Mouse (Mus musculus): ENCODE data around the gene Rad18. TPM values are rescaled to one million over a fixed set of nuclear protein-coding genes. Genes with fewer than 3 reads are reported as not detected.

The Rad18 gene
- polyA plus RNA-seq, 1 experiment from 2014 or later = 20.3 TPM

- no peaks in the 10 kb centered on the region for H3K36me3 ChIP-seq (ENCODE audit: control insufficient read depth, insufficient read depth)
- no peak overlapping the region for H3K4me3 ChIP-seq (replicated peaks; ENCODE audit: low read length)
- no peaks in the 10 kb centered on the region for H3K27me3 ChIP-seq (replicated peaks; ENCODE audit: control insufficient read depth, insufficient read depth, low read length)
- no peaks in the 10 kb centered on the region for H3K9me3 ChIP-seq (ENCODE audit: control insufficient read depth, low read length)
- H3K4me1 ChIP-seq (replicated peaks; ENCODE audit: control insufficient read depth, insufficient read depth, low read length) = peaks cover 4% of the 10 kb centered on the region; the same call in 1 of the 2 replicates
- ATAC-seq = no peak
- no peak overlapping the region for H3K27ac ChIP-seq (ENCODE audit: low read length)
- WGBS = 70% methylated on average over 1 of the region's 1 CpGs
- no peak overlapping the region for H3K9ac ChIP-seq (replicated peaks; ENCODE audit: low read depth, low read length)
- no peak overlapping the region for H3K4me2 ChIP-seq (ENCODE audit: low read length)
These were observed 2.6 kb upstream of the Rad18 start for GRCm38 (mm10) chr6:112699115-112699514.

GRCm38 (mm10) chr6:112694492-112694891 lies 2.0 kb downstream of the Rad18 start:
- Histone ChIP-seq H3K4me2 (ENCODE audit: low read length) (no peak overlapping the region), H3K4me3 (replicated peaks; ENCODE audit: low read length) (no peak overlapping the region), H3K36me3 (ENCODE audit: control insufficient read depth, insufficient read depth) (no peaks in the 10 kb centered on the region), H3K27ac (ENCODE audit: low read length) (no peak overlapping the region), H3K9me3 (ENCODE audit: control insufficient read depth, low read length) (no peaks in the 10 kb centered on the region), H3K9ac (replicated peaks; ENCODE audit: low read depth, low read length) (no peak overlapping the region), H3K4me1 (replicated peaks; ENCODE audit: control insufficient read depth, insufficient read depth, low read length) (peaks cover 4% of the 10 kb centered on the region; the same call in 1 of the 2 replicates), H3K27me3 (replicated peaks; ENCODE audit: control insufficient read depth, insufficient read depth, low read length) (no peaks in the 10 kb centered on the region)
- ATAC-seq = no peak
- 87% methylated on average over 5 of the region's 5 CpGs for whole genome bisulfite sequencing

DNA sequence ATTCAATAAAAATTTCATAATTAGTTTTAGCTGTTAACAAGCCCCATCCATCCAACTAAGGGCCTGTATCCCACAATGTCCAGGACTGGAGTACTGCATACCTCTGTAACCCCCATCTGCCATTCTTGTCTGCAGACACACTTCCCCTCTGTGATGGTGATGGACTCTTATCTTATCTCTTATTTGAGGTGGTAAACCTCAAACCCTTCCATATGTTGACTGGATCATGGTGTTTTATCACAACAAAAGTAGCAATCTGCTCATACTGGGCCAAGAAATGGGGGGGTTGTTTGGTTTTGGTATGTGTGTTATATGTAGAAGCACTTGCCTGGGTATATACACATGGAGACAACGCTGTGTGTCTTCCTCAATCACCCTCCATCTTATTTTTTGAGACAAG lies 5.0 kb downstream of the Rad18 start:
- ATAC-seq = no peak
- WGBS = 94% methylated on average over 1 of the region's 1 CpGs
- no peaks in the 10 kb centered on the region for H3K9me3 ChIP-seq (ENCODE audit: control insufficient read depth, low read length)
- peaks cover 4% of the 10 kb centered on the region; the same call in 1 of the 2 replicates for H3K4me1 ChIP-seq (replicated peaks; ENCODE audit: control insufficient read depth, insufficient read depth, low read length)
- H3K4me3 ChIP-seq (replicated peaks; ENCODE audit: low read length) = no peak overlapping the region
- no peak overlapping the region for H3K9ac ChIP-seq (replicated peaks; ENCODE audit: low read depth, low read length)
- H3K27me3 ChIP-seq (replicated peaks; ENCODE audit: control insufficient read depth, insufficient read depth, low read length) = no peaks in the 10 kb centered on the region
- H3K36me3 ChIP-seq (ENCODE audit: control insufficient read depth, insufficient read depth) = no peaks in the 10 kb centered on the region
- no peak overlapping the region for H3K4me2 ChIP-seq (ENCODE audit: low read length)
- H3K27ac ChIP-seq (ENCODE audit: low read length) = no peak overlapping the region

- no peaks in the 10 kb centered on the region for H3K4me1 ChIP-seq (replicated peaks; ENCODE audit: control insufficient read depth, insufficient read depth, low read length)
- WGBS = 90% methylated on average over 3 of the region's 3 CpGs
- H3K9ac ChIP-seq (replicated peaks; ENCODE audit: low read depth, low read length) = no peak overlapping the region
- ATAC-seq = no peak
- H3K27me3 ChIP-seq (replicated peaks; ENCODE audit: control insufficient read depth, insufficient read depth, low read length) = no peaks in the 10 kb centered on the region
- H3K4me3 ChIP-seq (replicated peaks; ENCODE audit: low read length) = no peak overlapping the region
- H3K9me3 ChIP-seq (ENCODE audit: control insufficient read depth, low read length) = no peaks in the 10 kb centered on the region
- H3K36me3 ChIP-seq (ENCODE audit: control insufficient read depth, insufficient read depth) = no peaks in the 10 kb centered on the region
- no peak overlapping the region for H3K27ac ChIP-seq (ENCODE audit: low read length)
- H3K4me2 ChIP-seq (ENCODE audit: low read length) = no peak overlapping the region
These were observed 8.5 kb downstream of the Rad18 start for GRCm38 (mm10) chr6:112688033-112688432.

GRCm38 (mm10) chr6:112686485-112686884 lies 10.0 kb downstream of the Rad18 start:
- no peak overlapping the region for H3K4me3 ChIP-seq (replicated peaks; ENCODE audit: low read length)
- no peak overlapping the region for H3K4me2 ChIP-seq (ENCODE audit: low read length)
- no peak overlapping the region for H3K9ac ChIP-seq (replicated peaks; ENCODE audit: low read depth, low read length)
- no peak overlapping the region for H3K27ac ChIP-seq (ENCODE audit: low read length)
- H3K9me3 ChIP-seq (ENCODE audit: control insufficient read depth, low read length) = no peaks in the 10 kb centered on the region
- 87% methylated on average over 7 of the region's 7 CpGs for WGBS
- H3K27me3 ChIP-seq (replicated peaks; ENCODE audit: control insufficient read depth, insufficient read depth, low read length) = no peaks in the 10 kb centered on the region
- no peaks in the 10 kb centered on the region for H3K36me3 ChIP-seq (ENCODE audit: control insufficient read depth, insufficient read depth)
- H3K4me1 ChIP-seq (replicated peaks; ENCODE audit: control insufficient read depth, insufficient read depth, low read length) = no peaks in the 10 kb centered on the region
- no peak for ATAC-seq

DNA sequence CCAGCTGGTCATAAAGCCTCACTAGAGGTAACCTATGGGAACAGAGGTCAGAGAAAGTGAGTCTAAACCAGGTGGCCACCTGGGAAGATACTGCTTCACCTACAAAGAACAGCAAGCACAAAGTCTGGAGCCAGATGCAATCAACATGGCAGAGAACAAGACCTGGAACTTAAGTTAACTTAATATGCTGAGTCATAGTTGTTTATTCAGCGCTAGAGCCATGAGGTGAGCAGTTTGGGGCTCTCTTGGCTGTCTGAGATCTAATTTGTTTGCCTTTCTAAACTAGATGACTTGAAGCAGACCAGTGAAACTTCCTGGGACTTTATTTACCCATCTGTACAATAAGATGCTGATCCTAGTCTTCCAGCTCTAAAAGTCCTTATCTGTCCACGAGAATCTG lies 12.4 kb downstream of the Rad18 start:
- Histone ChIP-seq H3K4me2 (ENCODE audit: low read length) (no peak overlapping the region), H3K27me3 (replicated peaks; ENCODE audit: control insufficient read depth, insufficient read depth, low read length) (no peaks in the 10 kb centered on the region), H3K36me3 (ENCODE audit: control insufficient read depth, insufficient read depth) (no peaks in the 10 kb centered on the region), H3K9ac (replicated peaks; ENCODE audit: low read depth, low read length) (no peak overlapping the region), H3K4me3 (replicated peaks; ENCODE audit: low read length) (no peak overlapping the region), H3K4me1 (replicated peaks; ENCODE audit: control insufficient read depth, insufficient read depth, low read length) (no peaks in the 10 kb centered on the region), H3K9me3 (ENCODE audit: control insufficient read depth, low read length) (no peaks in the 10 kb centered on the region), H3K27ac (ENCODE audit: low read length) (no peak overlapping the region)
- ATAC-seq = no peak
- 81% methylated on average over 2 of the region's 2 CpGs for WGBS

- Histone ChIP-seq H3K27ac (ENCODE audit: low read length) (no peak overlapping the region), H3K9ac (replicated peaks; ENCODE audit: low read depth, low read length) (no peak overlapping the region), H3K4me2 (ENCODE audit: low read length) (no peak overlapping the region), H3K27me3 (replicated peaks; ENCODE audit: control insufficient read depth, insufficient read depth, low read length) (no peaks in the 10 kb centered on the region), H3K4me1 (replicated peaks; ENCODE audit: control insufficient read depth, insufficient read depth, low read length) (no peaks in the 10 kb centered on the region), H3K36me3 (ENCODE audit: control insufficient read depth, insufficient read depth) (no peaks in the 10 kb centered on the region), H3K9me3 (ENCODE audit: control insufficient read depth, low read length) (no peaks in the 10 kb centered on the region), H3K4me3 (replicated peaks; ENCODE audit: low read length) (no peak overlapping the region)
- 91% methylated on average over 5 of the region's 5 CpGs for WGBS
- ATAC-seq = no peak
These were observed 64.4 kb downstream of the Rad18 start for GRCm38 (mm10) chr6:112632071-112632470.

- Histone ChIP-seq H3K36me3 (ENCODE audit: control insufficient read depth, insufficient read depth) (no peaks in the 10 kb centered on the region), H3K9ac (replicated peaks; ENCODE audit: low read depth, low read length) (no peak overlapping the region), H3K4me2 (ENCODE audit: low read length) (no peak overlapping the region), H3K27me3 (replicated peaks; ENCODE audit: control insufficient read depth, insufficient read depth, low read length) (no peaks in the 10 kb centered on the region), H3K27ac (ENCODE audit: low read length) (no peak overlapping the region), H3K4me3 (replicated peaks; ENCODE audit: low read length) (no peak overlapping the region), H3K4me1 (replicated peaks; ENCODE audit: control insufficient read depth, insufficient read depth, low read length) (no peaks in the 10 kb centered on the region), H3K9me3 (ENCODE audit: control insufficient read depth, low read length) (no peaks in the 10 kb centered on the region)
- no peak for ATAC-seq
- 97% methylated on average over 4 of the region's 4 CpGs for WGBS
These were observed 66.2 kb downstream of the Rad18 start for GRCm38 (mm10) chr6:112630291-112630690.

DNA sequence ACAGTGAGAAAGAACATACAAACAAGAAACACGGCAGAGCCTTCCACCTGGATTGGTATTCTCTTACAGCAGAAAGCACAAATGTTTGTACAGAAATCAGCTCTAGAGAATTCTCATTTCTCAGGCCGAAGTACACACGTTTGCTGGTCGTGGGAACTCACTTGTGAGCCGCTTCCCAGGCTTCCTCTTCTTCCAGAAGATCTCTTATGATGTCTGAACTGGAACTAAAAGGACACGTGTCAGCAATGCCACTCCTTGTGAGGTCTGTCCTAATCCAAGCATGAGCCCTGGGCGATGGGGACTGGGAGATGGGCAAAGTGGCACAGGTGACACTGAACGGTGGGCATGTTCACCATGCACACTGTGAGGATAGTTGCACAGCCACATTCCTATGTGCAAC lies 68.2 kb downstream of the Rad18 start:
- Histone ChIP-seq H3K27me3 (replicated peaks; ENCODE audit: control insufficient read depth, insufficient read depth, low read length) (no peaks in the 10 kb centered on the region), H3K9ac (replicated peaks; ENCODE audit: low read depth, low read length) (no peak overlapping the region), H3K4me1 (replicated peaks; ENCODE audit: control insufficient read depth, insufficient read depth, low read length) (no peaks in the 10 kb centered on the region), H3K9me3 (ENCODE audit: control insufficient read depth, low read length) (no peaks in the 10 kb centered on the region), H3K36me3 (ENCODE audit: control insufficient read depth, insufficient read depth) (no peaks in the 10 kb centered on the region), H3K4me3 (replicated peaks; ENCODE audit: low read length) (no peak overlapping the region), H3K4me2 (ENCODE audit: low read length) (no peak overlapping the region), H3K27ac (ENCODE audit: low read length) (no peak overlapping the region)
- 77% methylated on average over 8 of the region's 8 CpGs for WGBS
- ATAC-seq = no peak

DNA sequence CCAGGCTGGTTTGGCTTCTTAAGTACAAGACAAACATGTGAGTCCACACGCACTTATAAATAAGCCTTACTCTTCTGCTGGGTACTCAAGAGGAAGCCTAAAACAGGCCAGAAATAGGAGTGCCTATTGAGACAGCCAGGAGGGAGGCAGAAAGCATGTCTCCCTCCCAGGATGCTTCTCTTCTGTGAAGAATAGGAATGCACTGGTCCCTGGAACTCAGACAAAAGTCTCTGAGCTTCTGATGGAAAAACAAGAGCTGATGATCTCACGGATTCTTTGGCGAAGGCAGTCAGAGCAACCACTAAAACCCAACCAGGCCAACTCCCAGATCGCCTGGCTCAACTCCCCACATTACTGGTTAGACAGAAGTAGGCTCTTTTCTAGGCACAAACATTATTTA lies 74.2 kb downstream of the Rad18 start:
- no peaks in the 10 kb centered on the region for H3K4me1 ChIP-seq (replicated peaks; ENCODE audit: control insufficient read depth, insufficient read depth, low read length)
- no peaks in the 10 kb centered on the region for H3K9me3 ChIP-seq (ENCODE audit: control insufficient read depth, low read length)
- H3K27ac ChIP-seq (ENCODE audit: low read length) = no peak overlapping the region
- H3K36me3 ChIP-seq (ENCODE audit: control insufficient read depth, insufficient read depth) = no peaks in the 10 kb centered on the region
- ATAC-seq = no peak
- 82% methylated on average over 4 of the region's 4 CpGs for WGBS
- H3K4me2 ChIP-seq (ENCODE audit: low read length) = no peak overlapping the region
- H3K4me3 ChIP-seq (replicated peaks; ENCODE audit: low read length) = no peak overlapping the region
- H3K9ac ChIP-seq (replicated peaks; ENCODE audit: low read depth, low read length) = no peak overlapping the region
- no peaks in the 10 kb centered on the region for H3K27me3 ChIP-seq (replicated peaks; ENCODE audit: control insufficient read depth, insufficient read depth, low read length)

All from forebrain, embryonic 16.5 days (tissue).